12 mouse cellular contexts compared by ENCODE assay signal in genomic region chr2:91933471-91933870, GRCm38 (mm10). TPM values are rescaled to one million over a fixed set of nuclear protein-coding genes. Genes with fewer than 3 reads are reported as not detected.
DNase-seq lines count a peak whose midpoint lies in the region; ATAC-seq lines count a peak whose summit lies in the region.
"Had no signal": no experiment of that assay in that cellular context is flagged by ENCODE, and none has a peak within 500 bp of the region (broad histone marks: within the 10 kb centered on the region; RNA-seq: fewer than 3 reads in every experiment).

No protein-coding gene starts in this region.

- peaks cover 66% of the 10 kb centered on the region for H3K36me3 ChIP-seq in heart, embryonic 13.5 days
- peaks cover 41% of the 10 kb centered on the region for H3K36me3 ChIP-seq in midbrain, embryonic 13.5 days
- peaks cover 35% of the 10 kb centered on the region for H3K36me3 ChIP-seq in midbrain, embryonic 14.5 days (ENCODE audit: control insufficient read depth, insufficient read depth, low read length)
- H3K36me3 ChIP-seq in neural tube, embryonic 12.5 days: peaks cover 39% of the 10 kb centered on the region

- H3K27ac ChIP-seq in heart, embryonic 13.5 days (replicated peaks): peak overlapping the region; percentile 93
- peak overlapping the region; percentile 40; the same call in 1 of the 2 replicates for H3K27ac ChIP-seq in midbrain, embryonic 13.5 days
- H3K27ac ChIP-seq in midbrain, embryonic 14.5 days (replicated peaks; ENCODE audit: low read depth, low read length): no peak overlapping the region
- no peak overlapping the region; the same call in 1 of the 2 replicates for H3K27ac ChIP-seq in neural tube, embryonic 12.5 days

- no peak for ATAC-seq in heart, embryonic 13.5 days (ENCODE audit: extremely low read depth, insufficient number of reproducible peaks, low FRiP score, low TSS enrichment)
- ATAC-seq in midbrain, embryonic 13.5 days: no peak
- no peak for ATAC-seq in midbrain, embryonic 14.5 days (ENCODE audit: low FRiP score, low TSS enrichment)
- no peak for ATAC-seq in neural tube, embryonic 12.5 days (ENCODE audit: low FRiP score, low read depth)

- H3K4me3 ChIP-seq in heart, embryonic 13.5 days: no peak overlapping the region
- no peak overlapping the region for H3K4me3 ChIP-seq in midbrain, embryonic 13.5 days (replicated peaks)
- no peak overlapping the region for H3K4me3 ChIP-seq in midbrain, embryonic 14.5 days (replicated peaks; ENCODE audit: low read depth, low read length)
- H3K4me3 ChIP-seq in neural tube, embryonic 12.5 days: no peak overlapping the region

- H3K9me3 ChIP-seq in heart, embryonic 13.5 days: no peaks in the 10 kb centered on the region
- no peaks in the 10 kb centered on the region for H3K9me3 ChIP-seq in midbrain, embryonic 13.5 days
- no peaks in the 10 kb centered on the region for H3K9me3 ChIP-seq in midbrain, embryonic 14.5 days (ENCODE audit: control insufficient read depth, low read length)
- H3K9me3 ChIP-seq in neural tube, embryonic 12.5 days: no peaks in the 10 kb centered on the region

- no peak for DNase-seq in heart, postnatal 10 days
- no peak for DNase-seq in midbrain, embryonic 14.5 days
- peak; percentile 74 for DNase-seq in embryo, embryonic 10.5 days (ENCODE audit: low spot score)
- no peak for DNase-seq in layer of hippocampus, postnatal 10 days (ENCODE audit: low spot score in 2 of 2)
- DNase-seq in adrenal gland, postnatal 14 days: no peak
- DNase-seq: kidney, postnatal 14 days; lung, adult 2 months had no signal

- H3K27me3 ChIP-seq in heart, embryonic 13.5 days (replicated peaks): peaks cover 6% of the 10 kb centered on the region
- 0 out of 2 replicates have a peak, but pooled peaks cover 4% of the 10 kb centered on the region for H3K27me3 ChIP-seq in midbrain, embryonic 13.5 days
- no peaks in the 10 kb centered on the region for H3K27me3 ChIP-seq in midbrain, embryonic 14.5 days (ENCODE audit: control insufficient read depth, insufficient read depth, low read length)
- no peaks in the 10 kb centered on the region for H3K27me3 ChIP-seq in neural tube, embryonic 12.5 days (replicated peaks)
- H3K27me3 ChIP-seq: CH12.LX had no signal

- H3K4me2 ChIP-seq in heart, embryonic 13.5 days: peak overlapping the region; percentile 81
- no peak overlapping the region for H3K4me2 ChIP-seq in midbrain, embryonic 13.5 days (replicated peaks)
- no peak overlapping the region for H3K4me2 ChIP-seq in midbrain, embryonic 14.5 days (ENCODE audit: low read length)
- peak overlapping the region; percentile 14; the same call in 1 of the 2 replicates for H3K4me2 ChIP-seq in neural tube, embryonic 12.5 days (replicated peaks)

- WGBS in heart, embryonic 13.5 days: 53% methylated on average over 9 of the region's 9 CpGs
- 26% methylated on average over 9 of the region's 9 CpGs for WGBS in midbrain, embryonic 13.5 days
- WGBS in midbrain, embryonic 14.5 days: 32% methylated on average over 9 of the region's 9 CpGs
- 33% methylated on average over 9 of the region's 9 CpGs for WGBS in neural tube, embryonic 12.5 days

- intact Hi-C loops in heart, postnatal 10 days (cut with DNase I): no loop called here

- H3K4me1 ChIP-seq in heart, embryonic 13.5 days: peaks cover 60% of the 10 kb centered on the region
- peaks cover 52% of the 10 kb centered on the region for H3K4me1 ChIP-seq in midbrain, embryonic 13.5 days (replicated peaks)
- peaks cover 25% of the 10 kb centered on the region for H3K4me1 ChIP-seq in midbrain, embryonic 14.5 days (ENCODE audit: control insufficient read depth, insufficient read depth, low read length)
- peaks cover 48% of the 10 kb centered on the region for H3K4me1 ChIP-seq in neural tube, embryonic 12.5 days

- H3K9ac ChIP-seq in heart, embryonic 13.5 days: peak overlapping the region; percentile 91
- no peak overlapping the region for H3K9ac ChIP-seq in midbrain, embryonic 13.5 days (replicated peaks)
- H3K9ac ChIP-seq in midbrain, embryonic 14.5 days (replicated peaks; ENCODE audit: low read length): no peak overlapping the region
- 0 out of 2 replicates have a peak overlapping the region, but pooled peaks have one; percentile 13 for H3K9ac ChIP-seq in neural tube, embryonic 12.5 days

RNA-seq across cellular contexts. Expression of gene Mdk, which starts 1.4 kb away (rescaled TPM):
- 603 and 654 TPM in 2 replicates for polyA plus RNA-seq in heart, embryonic 13.5 days (2015; fragmentation: Nextera tagmentation; extraction: Ambion mirVana)
- 10 to 100 TPM; 51.5 to 56.1 TPM for total RNA-seq in heart, postnatal 10 days (2021)
- 322 and 354 TPM in 2 replicates for polyA plus RNA-seq in midbrain, embryonic 13.5 days (2015; fragmentation: Nextera tagmentation; extraction: Ambion mirVana)
- 131 and 196 TPM in 2 replicates for polyA plus RNA-seq in midbrain, embryonic 14.5 days (2014; fragmentation: Nextera tagmentation; extraction: Ambion mirVana)
- polyA plus RNA-seq in neural tube, embryonic 12.5 days (2016; fragmentation: Nextera tagmentation; extraction: Ambion mirVana): 774 and 775 TPM in 2 replicates
- total RNA-seq in layer of hippocampus, postnatal 10 days (2021): 10 to 100 TPM; 44.3 to 49.4 TPM
- 14.6 and 17.5 TPM in 2 replicates for total RNA-seq in adrenal gland, postnatal 14 days (2021)

RNA-seq across cellular contexts. Expression of gene Chrm4, which starts 6.4 kb away (rescaled TPM):
- not detected in 2 replicates for polyA plus RNA-seq in heart, embryonic 13.5 days (2015; fragmentation: Nextera tagmentation; extraction: Ambion mirVana)
- under 1 TPM in 1 of 2 experiments, not detected in 1; 0.17 TPM for total RNA-seq in heart, postnatal 10 days (2021)
- 0.36 and 0.54 TPM in 2 replicates for polyA plus RNA-seq in midbrain, embryonic 13.5 days (2015; fragmentation: Nextera tagmentation; extraction: Ambion mirVana)
- 0.34 and 0.65 TPM in 2 replicates for polyA plus RNA-seq in midbrain, embryonic 14.5 days (2014; fragmentation: Nextera tagmentation; extraction: Ambion mirVana)
- polyA plus RNA-seq in neural tube, embryonic 12.5 days (2016; fragmentation: Nextera tagmentation; extraction: Ambion mirVana): 0.50 and 0.96 TPM in 2 replicates
- 10 to 100 TPM; 20.0 to 21.3 TPM for total RNA-seq in layer of hippocampus, postnatal 10 days (2021)
- 1.2 and 1.5 TPM in 2 replicates for total RNA-seq in adrenal gland, postnatal 14 days (2021)

RNA-seq across cellular contexts. Expression of gene Gm9821, which starts 12.0 kb away (rescaled TPM):
- 1.6 and 2.2 TPM in 2 replicates for polyA plus RNA-seq in heart, embryonic 13.5 days (2015; fragmentation: Nextera tagmentation; extraction: Ambion mirVana)
- total RNA-seq in heart, postnatal 10 days (2021): not detected
- 0.38 TPM in 1 of 2 replicates, not detected in the other for polyA plus RNA-seq in midbrain, embryonic 13.5 days (2015; fragmentation: Nextera tagmentation; extraction: Ambion mirVana)
- polyA plus RNA-seq in midbrain, embryonic 14.5 days (2014; fragmentation: Nextera tagmentation; extraction: Ambion mirVana): 0.14 and 0.26 TPM in 2 replicates
- polyA plus RNA-seq in neural tube, embryonic 12.5 days (2016; fragmentation: Nextera tagmentation; extraction: Ambion mirVana): 0.29 and 0.32 TPM in 2 replicates
- total RNA-seq in layer of hippocampus, postnatal 10 days (2021): not detected
- not detected in 2 replicates for total RNA-seq in adrenal gland, postnatal 14 days (2021)
- polyA plus RNA-seq: lung, adult 2 months; testis, adult 2 months had no signal

RNA-seq across cellular contexts. Expression of gene Dgkz, which starts 42.2 kb away (rescaled TPM):
- polyA plus RNA-seq in heart, embryonic 13.5 days (2015; fragmentation: Nextera tagmentation; extraction: Ambion mirVana): 37.9 and 43.4 TPM in 2 replicates
- 10 to 100 TPM; 64.3 to 85.9 TPM for total RNA-seq in heart, postnatal 10 days (2021)
- polyA plus RNA-seq in midbrain, embryonic 13.5 days (2015; fragmentation: Nextera tagmentation; extraction: Ambion mirVana): 21.4 and 26.4 TPM in 2 replicates
- 27.5 and 32.0 TPM in 2 replicates for polyA plus RNA-seq in midbrain, embryonic 14.5 days (2014; fragmentation: Nextera tagmentation; extraction: Ambion mirVana)
- 36.0 and 41.6 TPM in 2 replicates for polyA plus RNA-seq in neural tube, embryonic 12.5 days (2016; fragmentation: Nextera tagmentation; extraction: Ambion mirVana)
- total RNA-seq in layer of hippocampus, postnatal 10 days (2021): 100 to 1,000 TPM; 313 to 336 TPM
- total RNA-seq in adrenal gland, postnatal 14 days (2021): 56.4 and 79.0 TPM in 2 replicates

Comparison
In these comparisons a context has a peak if more than half of its experiments do, and no peak if none do; other contexts are left out.
1. H3K27ac ChIP-seq: peak in heart, embryonic 13.5 days (single experiment) and midbrain, embryonic 13.5 days (single experiment); none in midbrain, embryonic 14.5 days (single experiment) and neural tube, embryonic 12.5 days (single experiment).
2. H3K4me2 ChIP-seq: peak in heart, embryonic 13.5 days (single experiment) and neural tube, embryonic 12.5 days (single experiment); none in midbrain, embryonic 13.5 days (single experiment) and midbrain, embryonic 14.5 days (single experiment).
3. H3K9ac ChIP-seq: peak in heart, embryonic 13.5 days (single experiment) and neural tube, embryonic 12.5 days (single experiment); none in midbrain, embryonic 13.5 days (single experiment) and midbrain, embryonic 14.5 days (single experiment).